Mouse (Mus musculus): ENCODE measurements at regions not wholly inside any gene's neighbourhood (a gene's known extent, or its start where the extent isn't known, plus 50 kb on each side); places are given as distances from the start of the nearest gene placed in this dataset.

DNA sequence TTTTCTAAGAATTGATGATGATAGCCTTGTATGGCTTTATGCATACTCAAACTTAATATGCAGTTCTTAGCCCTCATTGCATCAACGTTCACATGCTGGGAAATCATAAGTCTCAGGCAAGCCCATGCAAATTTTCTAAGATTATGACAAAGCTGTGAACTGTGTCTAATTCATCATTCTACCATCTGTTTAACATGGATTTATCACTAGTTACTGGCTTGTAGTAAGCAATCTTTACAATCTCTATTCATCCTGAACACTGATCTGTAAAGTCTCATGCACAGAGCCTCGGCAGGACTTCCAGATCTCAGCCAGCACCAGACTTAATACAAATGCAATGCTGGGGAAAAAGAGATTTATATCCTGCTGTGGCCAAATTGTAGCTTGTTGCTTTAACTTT lies 6702.1 kb downstream of the 9330182O14Rik start:
- no peak for DNase-seq (ENCODE audit: low spot score in 2 of 2)

GRCm38 (mm10) chr15:46838067-46838466 lies 6703.9 kb downstream of the 9330182O14Rik start:
- DNase-seq (ENCODE audit: low spot score in 2 of 2): peak in 1 of 2 experiments; percentile 26

GRCm38 (mm10) chr15:46849545-46849944 lies 6715.4 kb downstream of the 9330182O14Rik start:
- DNase-seq (ENCODE audit: low spot score in 2 of 2): peak in 1 of 2 experiments; percentile 6

Data from frontal cortex, postnatal 36 days (tissue).